Mouse (Mus musculus) retina, adult 2 months (tissue): ENCODE results near the gene Galt.
"Not testable (repeated sequence)": the region's sequence is repeated elsewhere in the genome, so short reads cannot be mapped to it uniquely, and the experiment has no call there.

Experiments used
- DNase-seq: peaks from one replicate; pipeline ENCODE4 v3.0.0-alpha.2; 2012; ENCODE audit warnings: low read depth, low spot score

The Galt gene

DNA sequence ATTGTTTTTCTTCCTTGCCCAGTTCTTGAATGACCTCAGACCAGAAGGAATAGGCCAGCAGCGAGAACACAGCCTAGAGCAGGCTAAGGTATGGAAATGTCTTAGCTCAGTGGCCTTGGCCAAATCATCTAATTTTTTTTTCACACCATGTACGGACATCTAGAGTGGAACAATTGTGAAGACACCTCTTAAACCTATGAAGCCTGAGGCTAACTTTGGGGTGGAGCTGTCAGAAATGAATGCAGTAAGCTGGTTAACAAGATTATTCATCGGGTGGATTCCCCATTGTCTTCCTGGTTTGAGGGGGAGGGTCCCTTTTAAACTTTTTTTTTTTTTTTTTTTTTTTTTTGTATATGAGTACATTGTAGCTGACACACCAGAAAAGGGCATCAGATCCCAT lies 19.5 kb downstream of the Galt start:
- not testable (repeated sequence) for DNase-seq

GRCm38 (mm10) chr4:41775840-41776239 lies 20.8 kb downstream of the Galt start:
- not testable (repeated sequence) for DNase-seq

- DNase-seq = not testable (repeated sequence)
Measured at GRCm38 (mm10) chr4:41781271-41781670, 26.2 kb downstream of the Galt start.

GRCm38 (mm10) chr4:41781748-41782485 lies 26.9 kb downstream of the Galt start:
- DNase-seq = not testable (repeated sequence)

- not testable (repeated sequence) for DNase-seq
Measured at GRCm38 (mm10) chr4:41782711-41783110, 27.7 kb downstream of the Galt start.

DNA sequence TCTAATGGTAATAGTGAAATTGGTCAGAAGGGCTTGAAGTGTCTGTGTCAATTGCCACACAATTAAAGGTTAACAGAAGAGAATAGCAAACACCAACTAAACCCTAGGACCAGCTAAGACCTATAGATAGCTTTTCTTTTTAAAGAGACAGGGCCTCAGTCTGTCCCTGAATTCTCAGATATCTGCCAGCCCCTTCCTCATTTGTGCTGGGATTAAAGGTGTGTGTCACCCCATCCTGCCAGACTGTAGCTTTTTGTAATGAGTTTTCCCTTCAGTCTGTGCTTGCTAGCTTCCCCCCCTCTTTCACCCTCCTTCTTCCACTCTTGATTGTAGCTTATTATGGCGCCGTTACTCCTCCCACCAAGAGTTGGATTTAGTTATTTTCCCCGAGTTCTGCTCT lies 28.2 kb downstream of the Galt start:
- DNase-seq = not testable (repeated sequence)
